Mouse (Mus musculus): ENCODE results near the gene Neurl1a.

GRCm38 (mm10) chr19:47220232-47220631 lies 41.6 kb downstream of the Neurl1a start:
- no peak for TF ChIP-seq CTCF (IDR thresholded peaks at IDR 0.05; ENCODE audit: control insufficient read depth, insufficient read depth, low read length)
- no peak for TF ChIP-seq POLR2A (IDR thresholded peaks at IDR 0.05; ENCODE audit: borderline replicate concordance, control insufficient read depth, low read depth, low read length)

All from bone marrow, adult 2 months (tissue).